Mouse (Mus musculus) midbrain, embryonic 15.5 days (tissue): ENCODE measurements around the gene Crybg2. TPM values are rescaled to one million over a fixed set of nuclear protein-coding genes. Genes with fewer than 3 reads are reported as not detected.

Experiments
- ATAC-seq: fragments of 200-750 bp; cut with Nextera tagmentation; replicated peaks from 2 replicates; pipeline ENCODE4 v1.8.0; 2017; ENCODE audit warnings: moderate TSS enrichment
- H3K27ac ChIP-seq: fragments of 300-500 bp; sonication (generic); 2 replicates; pipeline ENCODE4 v1.5.1; 2015; ENCODE audit warnings: mild to moderate bottlenecking, inconsistent platforms
- H3K27me3 ChIP-seq: fragments of 300-500 bp; sonication (generic); replicated peaks from 2 replicates; pipeline ENCODE4 v1.6.1; 2015; ENCODE audit warnings: inconsistent platforms
- H3K36me3 ChIP-seq: fragments of 300-500 bp; sonication (generic); replicated peaks from 2 replicates; pipeline ENCODE4 v1.6.1; 2015; ENCODE audit warnings: inconsistent platforms
- H3K4me1 ChIP-seq: fragments of 300-500 bp; sonication (generic); 2 replicates; pipeline ENCODE4 v1.6.1; 2015; ENCODE audit warnings: inconsistent platforms
- H3K4me2 ChIP-seq: fragments of 300-500 bp; sonication (generic); 2 replicates; pipeline ENCODE4 v1.6.1; 2015; ENCODE audit warnings: inconsistent platforms, mild to moderate bottlenecking, moderate library complexity
- H3K4me3 ChIP-seq: fragments of 300-500 bp; sonication (generic); 2 replicates; pipeline ENCODE4 v1.5.1; 2015; ENCODE audit warnings: mild to moderate bottlenecking, inconsistent platforms
- H3K9ac ChIP-seq: fragments of 300-500 bp; sonication (generic); 2 replicates; pipeline ENCODE4 v1.6.1; 2015; ENCODE audit warnings: mild to moderate bottlenecking, inconsistent platforms
- H3K9me3 ChIP-seq: fragments of 300-500 bp; sonication (generic); 2 replicates; pipeline ENCODE4 v1.6.1; 2016; ENCODE audit warnings: inconsistent platforms
- whole genome bisulfite sequencing: fragments of 180-500 bp; shearing (Covaris S2); methylation state at CpG from one replicate; pipeline ENCODE4 v1.1.7; 2015; ENCODE audit warnings: mixed read lengths; 5-methylcytosine and 5-hydroxymethylcytosine counted together
- polyA plus RNA-seq: library from polyadenylated mRNA; unstranded; fragments of >200 nt; fragmentation: Nextera tagmentation; extraction: Ambion mirVana; gene quantifications from 2 replicates; pipeline ENCODE4 v1.2.1, GENCODE M21; 2015

The Crybg2 gene
- polyA plus RNA-seq, 1 experiment from 2014 or later = 4.2 TPM

GRCm38 (mm10) chr4:134119042-134119441, 58.4 kb downstream of the Crybg2 start:
- H3K27ac ChIP-seq = no peak overlapping the region
- no peaks in the 10 kb centered on the region for H3K27me3 ChIP-seq
- no peak overlapping the region for H3K4me3 ChIP-seq
- 84% methylated on average over 5 of the region's 5 CpGs for WGBS
- H3K36me3 ChIP-seq = no peaks in the 10 kb centered on the region
- H3K9ac ChIP-seq = no peak overlapping the region
- ATAC-seq = no peak
- H3K4me2 ChIP-seq = no peak overlapping the region
- H3K4me1 ChIP-seq = peaks cover 4% of the 10 kb centered on the region
- H3K9me3 ChIP-seq = no peaks in the 10 kb centered on the region

- no peak overlapping the region for H3K9ac ChIP-seq
- no peak overlapping the region for H3K27ac ChIP-seq
- H3K4me3 ChIP-seq = no peak overlapping the region
- H3K4me2 ChIP-seq = no peak overlapping the region
- H3K27me3 ChIP-seq = no peaks in the 10 kb centered on the region
- H3K4me1 ChIP-seq = peaks cover 5% of the 10 kb centered on the region
- ATAC-seq = no peak
- whole genome bisulfite sequencing = 62% methylated on average over 9 of the region's 9 CpGs
- H3K36me3 ChIP-seq = no peaks in the 10 kb centered on the region
- H3K9me3 ChIP-seq = no peaks in the 10 kb centered on the region
These were observed 59.0 kb downstream of the Crybg2 start for GRCm38 (mm10) chr4:134119644-134120043.

DNA sequence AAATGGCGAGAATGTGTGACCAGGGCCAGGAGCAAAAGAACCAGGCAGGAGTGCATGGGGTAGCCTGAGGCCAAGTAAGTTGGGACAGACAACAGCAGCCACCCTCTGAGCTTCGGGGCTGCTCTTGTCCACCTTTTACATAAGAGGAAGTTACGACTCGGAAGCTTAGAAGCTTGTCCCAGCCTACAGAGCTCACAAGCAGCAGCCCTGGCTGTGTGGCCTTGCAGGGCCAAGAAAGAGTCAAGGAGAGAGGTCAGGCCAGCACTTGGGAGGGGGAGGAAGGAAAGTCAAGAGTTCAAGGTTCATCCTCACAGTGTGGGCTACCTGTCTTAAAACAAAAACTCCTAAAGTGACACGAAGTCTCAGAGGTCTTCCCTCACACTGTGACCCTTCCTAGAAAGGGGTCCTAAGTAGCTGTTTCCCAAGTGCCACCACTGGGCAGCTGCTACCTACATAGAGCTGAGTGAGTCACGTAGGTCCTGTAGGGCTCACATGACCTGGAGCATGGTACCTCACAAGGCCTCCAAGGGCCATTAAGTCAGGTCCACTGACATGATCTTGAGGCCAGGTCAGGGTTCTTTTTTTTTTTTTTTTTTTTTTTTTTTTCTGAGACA, 59.7 kb downstream of the Crybg2 start:
- H3K4me2 ChIP-seq = no peak overlapping the region
- peaks cover 5% of the 10 kb centered on the region for H3K4me1 ChIP-seq
- WGBS = 79% methylated on average over 6 of the region's 6 CpGs
- no peaks in the 10 kb centered on the region for H3K27me3 ChIP-seq
- no peaks in the 10 kb centered on the region for H3K9me3 ChIP-seq
- H3K27ac ChIP-seq = no peak overlapping the region
- H3K4me3 ChIP-seq = no peak overlapping the region
- no peaks in the 10 kb centered on the region for H3K36me3 ChIP-seq
- no peak overlapping the region for H3K9ac ChIP-seq
- no peak for ATAC-seq

DNA sequence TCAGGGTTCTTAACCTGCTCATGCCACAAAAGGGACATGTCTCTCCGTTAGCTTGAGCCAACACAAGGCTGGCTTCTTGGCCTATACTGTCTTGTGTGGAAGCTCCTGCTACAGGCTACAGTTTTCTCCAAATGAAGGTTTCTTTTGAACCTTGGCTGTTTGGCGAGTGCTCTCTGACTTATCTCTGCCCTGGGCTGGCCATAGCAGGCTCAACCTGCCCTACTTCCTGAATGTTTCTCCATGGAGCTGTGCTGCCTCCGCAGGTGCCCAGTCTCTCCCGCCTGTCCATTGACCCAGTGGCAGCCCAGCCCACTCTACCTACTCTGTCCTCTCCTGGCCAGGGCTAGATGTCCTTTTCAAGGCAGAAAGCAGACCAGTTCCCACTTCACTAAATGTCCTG, 60.3 kb downstream of the Crybg2 start:
- Histone ChIP-seq H3K4me1 (peaks cover 5% of the 10 kb centered on the region), H3K4me2 (no peak overlapping the region), H3K27me3 (no peaks in the 10 kb centered on the region), H3K27ac (no peak overlapping the region), H3K4me3 (no peak overlapping the region), H3K9ac (no peak overlapping the region), H3K36me3 (no peaks in the 10 kb centered on the region), H3K9me3 (no peaks in the 10 kb centered on the region)
- no peak for ATAC-seq
- 90% methylated on average over 4 of the region's 4 CpGs for WGBS

GRCm38 (mm10) chr4:134121571-134121970, 61.0 kb downstream of the Crybg2 start:
- no peaks in the 10 kb centered on the region for H3K27me3 ChIP-seq
- WGBS = 51% methylated on average over 4 of the region's 4 CpGs
- no peaks in the 10 kb centered on the region for H3K9me3 ChIP-seq
- no peak overlapping the region for H3K4me2 ChIP-seq
- H3K36me3 ChIP-seq = no peaks in the 10 kb centered on the region
- ATAC-seq = no peak
- H3K9ac ChIP-seq = no peak overlapping the region
- H3K27ac ChIP-seq = no peak overlapping the region
- no peak overlapping the region for H3K4me3 ChIP-seq
- H3K4me1 ChIP-seq = peaks cover 6% of the 10 kb centered on the region

DNA sequence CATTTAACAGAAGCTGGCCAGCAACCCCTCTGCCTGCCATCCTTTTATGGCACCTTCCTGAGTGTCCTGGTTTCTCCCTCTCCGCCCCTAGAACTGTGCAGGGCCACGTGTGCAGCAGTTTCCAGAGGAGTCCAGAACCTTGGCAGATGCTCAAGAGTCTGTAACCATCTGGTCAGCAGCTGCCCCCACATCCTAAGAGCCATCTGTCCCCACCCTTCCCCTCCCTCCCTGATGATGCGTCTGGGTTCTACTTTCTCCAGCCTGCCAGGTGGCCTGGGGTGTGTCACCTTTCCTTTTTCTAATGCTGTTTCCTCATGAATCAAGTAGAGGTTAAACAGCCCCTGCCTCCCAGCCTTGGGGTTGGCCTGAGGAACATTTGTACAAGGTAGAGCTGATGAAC, 61.7 kb downstream of the Crybg2 start:
- 60% methylated on average over 3 of the region's 3 CpGs for WGBS
- Histone ChIP-seq H3K36me3 (no peaks in the 10 kb centered on the region), H3K27me3 (no peaks in the 10 kb centered on the region), H3K9ac (no peak overlapping the region), H3K4me3 (no peak overlapping the region), H3K9me3 (no peaks in the 10 kb centered on the region), H3K4me1 (peaks cover 13% of the 10 kb centered on the region), H3K4me2 (no peak overlapping the region), H3K27ac (no peak overlapping the region)
- no peak for ATAC-seq

DNA sequence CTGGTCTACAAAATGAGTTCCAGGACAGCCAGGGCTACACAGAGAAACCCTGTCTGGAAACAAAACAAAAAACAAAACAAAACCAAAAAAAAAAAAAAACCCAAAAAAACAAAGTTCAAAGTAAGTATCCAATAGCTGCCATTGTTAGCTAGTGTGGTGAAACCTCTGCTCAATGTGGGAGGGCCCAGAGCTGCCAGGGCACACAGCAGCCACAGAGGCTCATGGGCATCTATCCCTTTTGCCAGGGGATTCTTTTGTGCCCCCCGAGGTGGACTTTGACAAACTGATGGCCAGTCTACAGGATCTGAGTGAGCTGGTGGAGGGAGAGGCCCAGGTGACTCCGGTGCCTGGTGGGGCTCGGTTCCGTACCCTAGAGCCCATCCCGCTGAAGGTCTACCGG, 62.5 kb downstream of the Crybg2 start:
- no peak for ATAC-seq
- Histone ChIP-seq H3K9ac (no peak overlapping the region), H3K27me3 (no peaks in the 10 kb centered on the region), H3K27ac (no peak overlapping the region), H3K4me1 (peaks cover 22% of the 10 kb centered on the region), H3K4me3 (no peak overlapping the region), H3K36me3 (no peaks in the 10 kb centered on the region), H3K9me3 (no peaks in the 10 kb centered on the region), H3K4me2 (no peak overlapping the region)
- whole genome bisulfite sequencing = 93% methylated on average over 6 of the region's 6 CpGs

DNA sequence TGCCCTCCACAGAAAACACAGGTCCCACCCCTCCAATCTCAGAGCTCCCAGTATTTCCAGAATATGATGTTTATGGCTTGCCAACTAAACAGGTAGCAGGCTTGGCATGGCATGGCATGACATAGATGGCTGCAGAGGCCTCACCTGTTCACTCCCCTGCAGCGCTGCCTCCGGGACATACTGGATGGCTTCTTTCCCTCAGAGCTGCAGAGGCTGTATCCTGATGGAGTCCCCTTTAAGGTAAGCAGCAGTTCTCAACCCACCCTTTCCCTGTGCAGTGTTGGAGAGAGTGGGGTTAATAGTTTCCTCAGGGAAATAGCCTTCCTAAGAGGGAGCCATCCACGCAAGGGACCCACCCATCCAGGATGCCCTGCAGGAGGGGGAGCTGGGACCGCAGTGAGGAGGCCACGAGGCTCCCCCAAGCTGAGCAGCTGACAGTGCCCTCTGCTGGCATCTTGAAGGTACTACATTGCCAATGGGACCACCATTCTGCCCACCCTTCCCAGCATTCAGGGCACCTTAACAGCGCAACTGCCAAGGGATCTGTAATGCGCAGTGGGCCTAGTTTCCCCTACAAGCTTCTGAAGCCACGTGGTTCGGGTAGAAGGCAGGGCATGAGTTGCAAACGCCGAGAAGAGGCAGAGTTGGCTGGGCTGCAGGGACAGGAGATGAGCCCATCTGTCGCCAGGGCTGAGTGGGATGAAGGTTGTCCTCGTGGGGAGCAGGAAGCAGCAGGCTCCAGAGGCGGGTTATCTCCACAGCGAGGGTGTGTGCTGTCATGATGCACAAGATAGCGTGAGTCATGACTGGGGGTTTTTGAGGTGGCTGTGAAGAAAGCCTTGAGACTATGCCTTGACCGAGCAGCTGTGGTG, 63.3 kb downstream of the Crybg2 start:
- Histone ChIP-seq H3K4me3 (no peak overlapping the region), H3K4me2 (no peak overlapping the region), H3K9ac (no peak overlapping the region), H3K36me3 (no peaks in the 10 kb centered on the region), H3K4me1 (peaks cover 23% of the 10 kb centered on the region), H3K27ac (no peak overlapping the region), H3K9me3 (no peaks in the 10 kb centered on the region), H3K27me3 (no peaks in the 10 kb centered on the region)
- WGBS = 24% methylated on average over 17 of the region's 17 CpGs
- ATAC-seq = no peak

DNA sequence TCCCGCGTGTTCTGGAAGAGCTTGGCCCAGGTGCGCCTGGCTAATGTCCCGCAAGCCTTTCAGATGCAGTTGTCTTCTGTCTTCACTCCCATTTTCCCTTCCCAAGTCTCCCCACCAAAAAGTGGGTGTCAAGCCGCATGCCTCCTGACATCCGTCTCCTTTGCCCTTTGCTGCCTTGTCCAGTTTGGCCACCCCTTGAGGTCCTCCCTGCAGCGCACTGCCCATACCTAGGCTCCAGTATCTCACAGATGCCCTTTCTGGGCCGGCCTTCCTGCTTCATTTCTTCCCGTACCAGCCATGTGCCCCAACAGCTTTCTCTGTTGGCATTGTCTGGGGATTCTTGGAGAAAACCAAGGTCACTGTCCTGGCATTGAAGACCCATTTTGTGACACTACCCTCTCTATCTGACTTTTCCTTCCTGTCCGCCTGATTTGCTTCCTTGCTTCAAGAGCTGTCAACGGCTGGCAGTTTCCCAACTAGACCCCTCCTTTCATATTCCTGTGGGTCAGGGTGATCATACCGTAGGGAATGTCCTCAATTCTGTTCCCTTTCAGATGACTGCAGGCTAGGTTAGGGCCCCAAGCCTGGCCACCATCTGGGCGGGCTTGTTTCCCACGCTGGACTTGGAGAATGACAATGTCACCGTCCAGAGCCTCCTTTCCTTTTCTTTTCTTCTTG, 64.9 kb downstream of the Crybg2 start:
- H3K4me1 ChIP-seq = peaks cover 29% of the 10 kb centered on the region
- no peaks in the 10 kb centered on the region for H3K27me3 ChIP-seq
- no peak overlapping the region for H3K27ac ChIP-seq
- no peak overlapping the region for H3K4me2 ChIP-seq
- 87% methylated on average over 15 of the region's 15 CpGs for WGBS
- H3K9me3 ChIP-seq = no peaks in the 10 kb centered on the region
- no peak overlapping the region for H3K9ac ChIP-seq
- no peak overlapping the region for H3K4me3 ChIP-seq
- H3K36me3 ChIP-seq = no peaks in the 10 kb centered on the region
- ATAC-seq = no peak

GRCm38 (mm10) chr4:134126300-134127120, 65.9 kb downstream of the Crybg2 start:
- H3K4me2 ChIP-seq = peak overlapping the region; percentile 91; the same call in 1 of the 2 replicates
- no peak overlapping the region for H3K4me3 ChIP-seq
- no peak overlapping the region for H3K9ac ChIP-seq
- H3K27ac ChIP-seq = no peak overlapping the region
- no peaks in the 10 kb centered on the region for H3K36me3 ChIP-seq
- no peak for ATAC-seq
- H3K9me3 ChIP-seq = no peaks in the 10 kb centered on the region
- no peaks in the 10 kb centered on the region for H3K27me3 ChIP-seq
- H3K4me1 ChIP-seq = peaks cover 29% of the 10 kb centered on the region
- 89% methylated on average over 21 of the region's 21 CpGs for WGBS

DNA sequence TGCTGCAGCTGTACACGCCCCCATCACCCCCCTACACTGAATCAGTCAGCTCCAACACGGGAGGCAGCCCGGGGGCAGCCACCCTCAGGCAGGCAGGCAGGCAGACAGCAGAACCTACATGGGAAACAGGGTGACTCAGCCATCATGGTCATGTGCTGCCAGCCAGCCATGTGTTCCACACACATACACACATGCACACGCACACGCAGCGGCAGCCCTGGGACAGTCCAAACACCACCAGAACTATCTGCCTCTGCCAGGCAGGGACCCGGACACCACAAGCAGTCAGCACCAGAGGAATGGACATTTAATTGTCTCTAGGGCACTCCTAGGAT, 66.5 kb downstream of the Crybg2 start:
- Histone ChIP-seq H3K4me3 (no peak overlapping the region), H3K27me3 (no peaks in the 10 kb centered on the region), H3K4me1 (peaks cover 29% of the 10 kb centered on the region), H3K4me2 (peak overlapping the region; percentile 91), H3K36me3 (no peaks in the 10 kb centered on the region), H3K9ac (no peak overlapping the region), H3K9me3 (no peaks in the 10 kb centered on the region), H3K27ac (no peak overlapping the region)
- WGBS = 89% methylated on average over 7 of the region's 7 CpGs
- ATAC-seq = no peak

DNA sequence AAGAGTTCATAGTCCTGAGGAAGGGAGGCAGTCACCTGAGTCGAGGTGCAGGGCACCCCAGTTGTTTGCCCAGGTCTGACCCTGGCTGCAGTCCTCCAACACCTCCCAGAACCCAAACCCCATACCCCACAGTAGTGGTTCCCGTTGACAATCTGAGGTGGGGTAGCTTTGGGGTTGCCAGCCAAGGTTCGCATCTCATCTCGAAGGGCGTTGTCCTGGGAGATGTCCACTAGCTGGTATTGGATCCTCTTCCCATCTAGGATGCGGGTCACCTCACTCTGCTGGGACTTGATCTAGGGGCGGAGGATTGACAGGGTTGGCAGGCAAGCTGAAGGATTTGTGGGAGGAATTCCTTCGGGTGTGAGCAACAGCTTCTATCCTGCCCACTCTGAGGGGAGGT, 67.2 kb downstream of the Crybg2 start:
- Histone ChIP-seq H3K27me3 (no peaks in the 10 kb centered on the region), H3K4me3 (peak overlapping the region; percentile 88), H3K27ac (peak overlapping the region; percentile 80), H3K36me3 (no peaks in the 10 kb centered on the region), H3K9ac (peak overlapping the region; percentile 95), H3K4me1 (peaks cover 29% of the 10 kb centered on the region), H3K4me2 (peak overlapping the region; percentile 91), H3K9me3 (no peaks in the 10 kb centered on the region)
- ATAC-seq = no peak
- WGBS = 55% methylated on average over 8 of the region's 8 CpGs
